Mouse (Mus musculus) kidney, adult 18-20 months (tissue): ENCODE results near the gene Col27a1.
A peak's percentile ranks its signal among the peaks of the same experiment; 100 is the strongest.

Experiments
- DNase-seq: peaks from one replicate; pipeline ENCODE4 v3.0.0; 2021

Gene Col27a1

DNA sequence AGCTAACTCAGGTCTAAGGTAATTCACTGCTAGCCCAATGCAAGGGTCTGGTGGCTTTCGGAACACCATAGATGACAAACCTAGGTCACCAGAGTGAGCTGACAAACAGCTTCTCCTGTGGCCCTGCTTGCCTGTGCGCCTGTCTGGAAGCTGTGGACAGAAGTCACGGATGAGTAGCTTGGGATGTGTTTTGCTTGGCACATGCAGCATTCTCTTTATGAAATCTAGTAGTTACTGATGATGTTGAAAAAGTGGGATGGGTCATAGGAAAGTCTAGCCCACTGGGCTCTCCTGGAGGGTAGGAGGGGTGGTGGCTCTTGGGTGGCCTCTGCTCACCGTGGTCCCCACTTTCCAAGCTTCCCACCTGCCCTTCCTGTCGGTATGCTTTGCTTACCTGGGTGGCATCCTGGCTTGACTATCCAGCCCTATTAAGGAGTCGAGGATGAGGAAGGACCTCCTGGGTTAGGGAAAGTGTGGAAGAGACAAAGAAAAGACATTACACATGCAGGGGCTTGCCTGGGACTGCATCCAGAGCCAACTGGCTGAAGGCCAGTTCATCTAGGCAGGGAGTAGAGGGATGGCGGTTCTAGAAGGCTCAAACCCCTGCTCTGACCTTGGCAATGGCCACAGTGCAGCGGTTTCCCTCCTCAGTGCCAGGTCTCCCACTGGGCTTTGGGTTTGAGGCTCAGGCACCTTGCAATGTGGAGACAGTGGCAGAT lies 12.5 kb downstream of the Col27a1 start:
- peak; percentile 40 for DNase-seq

- peak; percentile 38 for DNase-seq
These were observed 13.1 kb downstream of the Col27a1 start for GRCm38 (mm10) chr4:63226883-63227235.

DNA sequence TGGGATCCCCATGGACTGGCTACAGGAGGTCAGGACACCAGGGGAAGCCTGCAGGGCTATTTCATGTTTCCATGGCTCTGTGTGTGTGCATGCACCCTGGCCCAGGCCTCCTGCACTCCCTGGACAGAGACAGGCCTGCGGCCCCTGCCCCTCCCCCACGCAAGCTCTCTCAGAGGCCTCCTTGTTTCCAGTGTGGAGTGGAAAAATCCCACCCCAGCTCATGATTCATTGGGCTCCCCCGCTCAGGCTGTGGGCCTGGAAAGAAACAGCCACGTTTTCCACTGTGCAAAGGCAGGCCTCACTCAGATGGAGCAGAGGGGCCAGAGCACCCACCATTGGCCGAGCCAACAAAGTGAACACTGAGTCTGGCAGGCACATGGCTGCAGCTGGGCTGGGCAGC lies 15.1 kb downstream of the Col27a1 start:
- no peak for DNase-seq

GRCm38 (mm10) chr4:63229991-63230581 lies 16.3 kb downstream of the Col27a1 start:
- no peak for DNase-seq

DNA sequence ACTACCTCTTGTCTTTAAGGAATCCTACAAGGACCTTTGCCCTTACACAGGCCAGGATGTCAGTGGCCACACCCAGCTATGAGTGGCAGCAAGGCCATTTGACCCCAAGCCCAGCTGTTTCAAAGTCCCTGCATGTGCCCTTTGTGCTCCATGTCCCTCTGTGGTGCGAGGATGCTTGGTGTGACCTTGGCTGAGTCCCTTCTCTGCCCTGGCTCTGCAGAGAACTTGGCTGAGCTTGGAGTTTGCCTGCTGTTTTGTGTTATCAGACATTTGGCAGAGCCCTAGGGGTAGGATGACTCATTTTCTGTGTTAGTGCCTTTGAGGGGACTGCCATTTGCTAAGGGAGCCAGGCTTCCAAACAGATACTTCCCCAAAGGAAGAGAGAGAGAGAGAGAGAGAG lies 17.3 kb downstream of the Col27a1 start:
- no peak for DNase-seq

DNA sequence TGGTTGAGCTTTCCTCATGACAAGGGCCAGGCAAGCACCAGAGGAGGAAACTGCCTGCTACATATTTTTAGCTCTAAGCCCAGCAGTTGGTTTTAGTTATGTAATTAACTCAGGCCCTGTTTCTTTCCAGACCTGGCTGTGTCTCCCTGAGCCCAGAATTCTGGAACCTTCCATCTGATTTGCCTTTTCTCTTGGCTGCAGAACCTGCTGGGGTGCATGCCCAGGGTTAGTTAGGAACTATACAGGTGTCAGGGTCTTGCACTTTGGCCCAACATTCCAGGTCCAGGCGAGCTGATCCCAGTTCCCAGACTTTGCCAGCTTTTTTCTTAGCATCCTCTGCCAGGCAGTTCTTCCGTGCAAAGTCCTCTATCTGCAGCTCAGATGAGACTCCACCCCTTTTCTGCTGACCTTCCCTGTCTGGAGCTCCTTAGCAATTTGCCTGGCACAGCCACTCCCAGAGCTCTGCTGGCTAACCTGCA lies 18.8 kb downstream of the Col27a1 start:
- peak; percentile 79 for DNase-seq

DNA sequence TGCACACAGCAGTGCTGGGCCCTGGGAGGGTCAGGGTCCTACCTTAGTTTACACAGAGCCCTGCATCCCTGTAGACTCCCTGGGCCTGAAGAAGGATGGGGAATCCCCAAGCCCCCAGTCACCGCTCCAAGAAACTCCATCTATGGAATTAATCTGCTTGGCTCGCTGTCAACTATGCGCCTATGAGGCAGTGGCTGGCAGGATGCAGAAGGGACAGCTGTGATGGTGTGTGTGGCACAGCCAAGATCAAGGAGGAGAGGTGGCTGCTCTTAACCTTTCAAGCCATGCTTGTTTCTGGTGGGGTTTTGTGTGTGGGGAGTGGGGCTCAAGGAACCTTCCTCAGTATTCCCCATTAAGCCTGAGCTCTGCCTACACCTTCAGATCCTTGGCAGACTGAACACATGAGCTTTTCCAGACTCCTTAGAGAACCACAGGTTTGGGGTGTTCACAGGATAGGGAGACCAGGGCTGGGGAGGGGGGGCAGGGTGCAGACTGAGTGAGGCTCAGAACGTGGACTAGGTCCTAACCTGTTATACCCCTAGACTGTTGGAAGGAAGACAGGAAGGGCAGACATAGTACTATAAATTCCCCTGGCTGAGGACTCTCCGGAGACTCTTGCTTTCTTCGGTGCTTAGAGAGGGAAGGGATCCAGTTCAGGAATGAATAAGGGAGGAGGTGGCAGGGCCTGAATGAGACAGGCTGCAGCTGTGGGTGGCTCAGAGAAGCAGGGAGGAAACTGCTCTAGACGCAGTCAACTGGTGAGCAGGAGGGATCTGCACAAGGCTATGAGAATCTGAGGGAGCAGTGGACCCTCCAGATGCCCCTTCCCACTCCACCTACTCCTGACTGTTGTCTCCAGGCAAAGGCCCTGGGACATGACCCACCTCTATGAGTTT lies 20.0 kb downstream of the Col27a1 start:
- peak; percentile 45 for DNase-seq

DNA sequence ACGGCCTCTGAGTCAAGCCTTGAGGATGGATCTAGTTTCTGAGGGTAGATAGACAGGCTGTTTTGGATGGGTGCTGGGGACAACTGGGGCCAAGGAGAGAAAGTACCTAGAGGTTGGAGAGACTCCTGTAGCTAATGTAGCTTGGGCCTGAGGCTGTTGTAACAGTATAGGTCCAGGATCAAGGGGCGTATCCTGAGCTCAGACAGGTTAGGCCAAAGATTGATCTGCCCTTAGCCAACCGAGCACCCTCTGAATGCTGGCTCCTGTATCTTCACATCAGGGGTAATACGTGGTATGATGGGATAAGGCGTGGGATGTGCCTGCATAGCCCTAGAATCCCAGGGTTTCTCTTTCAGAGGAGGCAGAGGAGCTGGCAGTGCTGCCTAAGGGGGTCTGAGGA lies 21.0 kb downstream of the Col27a1 start:
- DNase-seq, result no peak

DNA sequence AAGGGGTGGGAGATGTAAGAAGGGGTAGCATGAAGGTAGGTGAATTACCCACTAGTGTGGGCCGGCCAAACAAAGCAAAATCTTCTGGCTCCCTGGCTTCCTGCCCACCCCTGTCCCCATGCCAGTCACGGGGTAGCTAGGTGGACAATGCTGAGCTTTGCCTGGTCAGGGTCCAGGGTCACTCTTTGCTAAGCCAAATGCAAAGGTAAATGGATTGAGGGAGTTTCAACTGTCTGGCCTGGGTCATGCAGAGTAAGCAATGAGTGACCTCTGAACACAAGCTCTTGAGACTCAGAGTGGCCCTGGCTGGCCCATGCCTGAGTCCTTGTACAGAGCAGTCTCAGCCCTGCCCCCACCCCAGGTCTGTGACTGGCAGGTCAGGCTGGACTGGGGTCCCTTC lies 22.4 kb downstream of the Col27a1 start:
- peak; percentile 84 for DNase-seq

GRCm38 (mm10) chr4:63237225-63237624 lies 23.4 kb downstream of the Col27a1 start:
- no peak for DNase-seq

- DNase-seq, result peak; percentile 39
These were observed 24.3 kb downstream of the Col27a1 start for GRCm38 (mm10) chr4:63238141-63238540.

GRCm38 (mm10) chr4:63238722-63239121 lies 24.9 kb downstream of the Col27a1 start:
- no peak for DNase-seq

DNA sequence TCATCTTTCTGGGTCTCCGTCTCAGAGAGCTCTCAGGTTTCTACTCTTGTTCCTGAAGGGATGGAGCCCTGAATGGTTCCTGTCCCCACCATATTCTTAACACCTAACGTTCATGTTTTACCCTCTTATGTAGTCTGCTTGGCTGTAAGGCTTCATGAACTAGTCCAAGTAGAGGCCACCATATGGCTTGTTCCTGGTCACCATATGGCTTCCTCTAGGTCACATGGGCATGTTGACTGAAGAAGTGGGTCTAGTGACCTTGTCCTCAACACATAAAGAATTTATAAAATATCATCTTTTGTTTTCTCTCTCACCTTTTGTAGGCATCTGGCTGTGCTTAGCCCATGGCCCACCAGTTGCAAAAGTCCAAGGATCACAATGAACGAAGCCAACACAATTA lies 27.2 kb downstream of the Col27a1 start:
- DNase-seq, result no peak

- DNase-seq, result no peak
These were observed 34.2 kb downstream of the Col27a1 start for GRCm38 (mm10) chr4:63247991-63248390.

GRCm38 (mm10) chr4:63248951-63249350 lies 35.1 kb downstream of the Col27a1 start:
- no peak for DNase-seq

DNA sequence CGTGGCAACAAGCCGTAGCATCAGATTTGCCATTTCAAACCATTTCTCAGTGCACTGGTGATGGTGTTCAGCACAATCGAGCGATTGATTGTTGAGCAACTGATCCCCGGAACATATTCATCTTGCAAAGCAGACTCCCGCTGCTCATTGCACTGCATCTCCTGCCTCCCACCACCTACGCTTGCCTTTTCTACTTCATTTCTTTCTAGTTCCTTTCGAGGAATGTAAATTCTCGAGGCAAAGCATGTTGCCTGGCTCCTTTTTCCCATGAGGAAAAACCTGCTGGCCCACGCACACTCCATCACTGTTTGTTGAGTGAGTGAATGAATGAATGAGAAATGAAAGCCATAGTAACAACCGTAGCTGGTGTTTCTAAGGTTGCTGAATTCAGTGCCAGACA lies 38.0 kb downstream of the Col27a1 start:
- no peak for DNase-seq

- DNase-seq, result no peak
These were observed 39.9 kb downstream of the Col27a1 start for GRCm38 (mm10) chr4:63253716-63254115.

DNA sequence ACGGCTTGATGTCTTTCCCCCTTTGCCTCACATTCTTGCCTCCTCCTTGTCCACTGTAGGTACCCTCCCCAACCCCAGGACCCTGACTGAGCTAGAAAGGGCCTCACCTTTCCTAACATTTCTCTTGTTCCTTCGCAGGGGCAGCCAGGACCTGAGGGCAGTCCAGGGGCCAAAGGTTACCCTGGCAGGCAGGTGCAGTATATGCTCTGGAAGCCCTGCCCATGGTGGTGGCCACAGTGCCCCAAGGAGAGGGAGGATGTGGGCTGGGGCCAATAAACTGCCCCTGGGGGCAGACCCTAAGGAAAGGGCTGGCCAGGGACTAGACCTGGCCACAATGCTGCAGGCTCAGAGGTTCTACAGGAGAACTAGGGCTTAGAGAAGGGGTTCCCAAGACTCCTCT lies 40.3 kb downstream of the Col27a1 start:
- DNase-seq, result peak; percentile 48

DNA sequence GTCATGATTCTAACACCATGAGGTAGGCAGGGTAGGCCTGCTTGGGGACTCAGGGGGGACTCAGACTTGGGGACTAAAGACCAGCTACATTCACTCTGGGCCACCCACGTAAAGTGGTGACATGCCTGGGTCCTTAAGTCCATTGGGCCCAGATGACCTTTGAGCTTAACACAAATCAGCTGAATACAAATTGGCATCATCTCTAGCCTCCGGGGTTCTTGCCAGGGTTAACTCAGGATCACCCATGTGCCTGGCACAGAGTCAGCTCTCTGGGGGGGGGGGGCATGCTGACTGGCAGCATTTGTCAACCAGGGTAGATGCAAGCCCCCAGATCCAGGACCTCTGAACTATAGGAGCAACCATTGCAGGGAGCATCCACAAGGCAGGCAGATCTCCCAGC lies 42.6 kb downstream of the Col27a1 start:
- peak; percentile 67 for DNase-seq

- DNase-seq, result peak; percentile 18
These were observed 43.5 kb downstream of the Col27a1 start for GRCm38 (mm10) chr4:63257346-63257745.

DNA sequence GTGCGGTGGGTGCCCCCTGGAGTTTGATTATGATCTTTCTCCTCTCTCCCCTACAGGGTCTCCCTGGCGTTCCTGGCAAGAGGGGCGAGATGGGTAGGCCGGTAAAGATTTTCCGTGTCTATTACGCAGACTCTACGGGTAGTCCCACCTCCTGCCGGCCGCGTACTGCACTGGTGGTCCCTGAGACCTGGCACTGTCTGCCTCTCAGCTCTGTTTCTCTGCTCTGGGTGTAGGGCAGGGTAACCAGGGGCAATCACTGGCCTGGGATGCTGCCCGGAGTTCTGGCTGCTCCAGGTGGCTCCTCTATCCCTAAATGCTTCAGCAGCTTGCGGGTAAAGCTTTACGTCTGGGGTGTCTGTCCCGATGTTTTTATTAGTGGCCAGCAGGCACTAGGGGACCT lies 44.3 kb downstream of the Col27a1 start:
- DNase-seq, result no peak

DNA sequence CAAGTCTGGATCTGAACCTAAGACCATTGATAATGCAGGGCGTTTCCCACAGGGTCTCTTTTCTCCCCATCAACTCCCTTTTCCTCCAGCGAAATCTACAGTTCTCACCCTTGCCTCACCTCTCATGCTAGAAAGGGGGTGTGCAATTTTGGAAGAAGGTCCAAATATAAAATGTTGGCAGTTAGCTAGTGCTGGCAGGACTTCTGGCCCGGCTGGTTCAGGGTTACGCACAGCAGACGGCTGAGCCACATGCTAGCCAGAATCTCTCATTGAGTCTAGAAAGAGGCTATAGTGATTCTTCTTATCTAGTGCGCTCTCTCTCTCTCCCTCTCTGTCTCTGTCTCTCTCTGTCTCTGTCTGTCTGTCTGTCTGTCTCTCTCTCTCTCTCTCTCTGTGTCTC lies 45.3 kb downstream of the Col27a1 start:
- DNase-seq, result no peak

DNA sequence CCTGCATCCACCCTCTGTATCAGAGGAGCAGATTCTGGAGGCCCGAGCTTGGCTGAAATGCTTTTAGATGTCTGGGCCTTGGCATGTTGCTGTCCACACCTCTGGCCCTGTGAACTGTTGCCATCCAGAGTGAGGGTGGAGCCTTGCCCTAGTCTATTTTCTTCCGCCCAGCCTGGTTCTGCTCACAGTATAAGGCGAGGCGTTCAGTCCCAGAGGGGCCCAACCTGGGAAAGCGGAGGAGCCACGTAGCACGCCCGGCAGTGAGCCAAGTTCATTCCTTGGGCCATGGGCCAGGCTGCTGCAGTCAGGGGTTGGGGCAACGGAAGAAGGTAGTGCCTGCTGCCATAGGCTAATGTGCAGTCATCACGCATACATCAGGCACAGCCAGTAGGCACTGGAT lies 46.7 kb downstream of the Col27a1 start:
- no peak for DNase-seq

- DNase-seq, result no peak
These were observed 49.1 kb downstream of the Col27a1 start for GRCm38 (mm10) chr4:63262941-63263340.
